Mouse (Mus musculus): ENCODE measurements around the gene Hoxb13.

The Hoxb13 gene

DNA sequence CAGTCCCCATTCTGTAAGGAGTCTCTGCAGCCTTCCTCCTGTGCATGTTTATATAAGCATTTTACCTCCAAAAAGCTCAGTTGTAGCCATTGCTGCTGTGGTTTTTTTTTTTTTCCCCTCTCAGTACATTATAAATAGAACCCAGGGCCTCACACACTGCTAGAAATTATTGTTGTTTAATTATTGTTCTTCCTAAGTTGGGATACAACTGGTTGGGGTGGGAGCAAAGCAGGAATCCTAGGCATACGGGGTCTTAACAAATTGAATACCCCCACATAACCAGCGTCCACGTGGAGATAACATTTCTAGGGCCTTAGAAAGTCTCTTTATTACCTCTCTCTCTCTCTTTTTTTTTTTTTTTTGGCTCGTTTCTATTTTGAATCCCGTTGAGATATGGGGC lies 3.0 kb upstream of the Hoxb13 start:
- 10% methylated on average over 5 of the region's 5 CpGs for WGBS

DNA sequence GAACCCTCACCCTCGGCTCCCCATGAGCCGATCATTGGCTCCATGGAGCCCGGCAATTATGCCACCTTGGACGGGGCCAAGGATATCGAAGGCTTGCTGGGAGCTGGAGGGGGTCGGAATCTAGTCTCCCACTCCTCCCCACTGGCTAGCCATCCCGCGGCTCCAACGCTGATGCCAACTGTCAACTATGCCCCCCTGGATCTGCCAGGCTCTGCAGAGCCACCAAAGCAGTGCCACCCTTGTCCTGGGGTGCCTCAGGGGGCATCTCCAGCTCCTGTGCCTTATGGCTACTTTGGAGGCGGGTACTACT lies 240 bp downstream of the Hoxb13 start:
- 2% methylated on average over 10 of the region's 10 CpGs for WGBS

DNA sequence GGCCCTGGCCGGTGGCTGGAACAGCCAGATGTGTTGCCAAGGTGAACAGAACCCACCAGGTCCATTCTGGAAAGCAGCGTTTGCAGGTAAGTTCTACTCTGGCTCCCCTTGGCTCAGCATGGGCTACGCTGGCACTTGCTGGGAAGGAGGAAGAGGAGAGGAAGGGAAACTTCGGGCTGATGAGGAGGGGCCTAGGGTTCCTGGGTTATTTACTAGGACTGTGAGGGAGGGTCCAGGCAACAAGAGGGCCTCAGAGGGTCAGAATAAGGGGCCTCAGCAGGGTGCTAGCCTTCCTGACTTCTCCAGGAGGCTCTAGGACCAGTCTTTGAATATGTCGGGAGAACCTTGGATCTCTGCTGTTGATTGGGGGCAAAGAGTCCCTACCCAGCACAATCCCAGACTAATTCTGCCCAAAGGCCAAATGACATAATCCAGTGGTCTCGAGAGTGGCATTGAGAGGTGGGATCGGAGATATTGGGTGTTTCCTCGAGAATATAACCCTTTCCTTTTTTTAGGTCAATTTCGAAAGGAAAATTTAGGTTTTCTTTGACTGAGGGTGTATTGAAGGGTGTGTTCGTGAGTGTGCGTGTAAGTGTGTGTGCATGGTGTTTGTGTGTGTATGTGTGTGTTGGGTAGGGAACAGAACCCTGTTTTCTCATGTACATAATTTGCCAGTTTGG lies 985 bp downstream of the Hoxb13 start:
- 10% methylated on average over 11 of the region's 11 CpGs for WGBS

- 3% methylated on average over 20 of the region's 20 CpGs for WGBS
These were observed 1.7 kb downstream of the Hoxb13 start for GRCm38 (mm10) chr11:96195769-96196280.

DNA sequence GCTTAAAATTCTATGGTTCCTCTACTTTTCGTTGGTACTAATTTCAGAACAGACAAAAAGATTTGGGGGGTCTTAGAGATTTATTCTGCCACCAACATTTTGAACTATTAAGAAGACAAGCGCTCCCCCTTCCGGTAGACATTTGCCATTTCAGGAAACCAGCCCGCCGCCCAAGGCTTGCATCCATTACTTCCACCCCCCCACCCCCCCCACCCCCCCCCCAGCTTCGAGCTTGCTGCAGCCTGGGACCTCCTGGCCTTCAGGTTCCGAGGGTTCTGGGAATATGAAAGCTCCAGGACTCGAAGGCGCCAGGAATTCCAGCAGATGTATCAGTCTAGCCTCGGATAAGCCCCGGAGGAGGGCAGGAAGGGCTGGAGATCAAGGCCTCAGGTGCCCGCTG lies 4.5 kb downstream of the Hoxb13 start:
- 4% methylated on average over 12 of the region's 12 CpGs for WGBS

DNA sequence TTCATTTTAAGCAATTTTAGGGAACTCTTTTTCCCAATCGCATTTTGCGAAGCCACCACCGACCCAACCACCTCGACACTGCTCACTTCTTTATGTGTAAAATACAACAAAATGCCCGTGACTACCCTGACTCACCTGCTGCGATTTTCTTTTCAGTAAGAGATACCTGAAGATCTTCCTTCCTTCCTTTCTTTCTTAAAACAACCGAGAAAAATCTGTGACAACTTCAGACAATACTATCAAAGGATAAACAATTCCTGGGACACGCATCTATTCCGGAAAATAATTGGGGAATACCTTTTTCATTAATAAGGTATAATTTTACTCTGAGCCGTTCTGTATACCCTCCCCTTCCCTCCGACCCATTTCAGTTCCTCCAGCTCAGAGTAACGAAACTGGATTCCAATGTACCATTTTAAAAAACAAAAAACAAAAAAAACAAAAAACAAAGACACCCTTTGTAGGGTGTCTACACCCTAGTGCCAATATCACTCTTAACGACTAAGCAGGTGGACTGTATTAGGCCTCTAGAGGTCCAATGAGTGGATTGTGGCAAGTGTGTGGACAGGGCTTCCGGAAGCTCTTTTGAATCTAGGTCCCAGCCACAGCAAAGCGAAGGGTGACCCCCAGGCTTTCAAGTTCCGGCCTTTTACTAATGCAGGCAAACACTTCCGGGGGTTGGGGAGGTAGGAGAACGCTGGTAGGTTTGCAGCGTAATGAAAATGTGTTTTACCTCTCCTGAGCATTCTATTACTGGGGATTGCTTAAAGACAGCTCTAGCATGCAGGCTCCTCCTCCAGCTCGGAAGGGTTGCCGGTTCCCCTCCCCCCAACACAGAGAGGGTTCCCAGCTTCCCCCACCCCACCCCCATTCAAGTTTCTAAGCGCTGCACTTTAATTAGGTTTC lies 5.3 kb downstream of the Hoxb13 start:
- WGBS, result 5% methylated on average over 22 of the region's 22 CpGs

GRCm38 (mm10) chr11:96200183-96200655 lies 6.1 kb downstream of the Hoxb13 start:
- 3% methylated on average over 14 of the region's 14 CpGs for WGBS

- WGBS, result 4% methylated on average over 14 of the region's 14 CpGs
These were observed 8.4 kb downstream of the Hoxb13 start for GRCm38 (mm10) chr11:96202401-96203081.

GRCm38 (mm10) chr11:96203182-96203788 lies 9.2 kb downstream of the Hoxb13 start:
- 3% methylated on average over 37 of the region's 37 CpGs for WGBS

DNA sequence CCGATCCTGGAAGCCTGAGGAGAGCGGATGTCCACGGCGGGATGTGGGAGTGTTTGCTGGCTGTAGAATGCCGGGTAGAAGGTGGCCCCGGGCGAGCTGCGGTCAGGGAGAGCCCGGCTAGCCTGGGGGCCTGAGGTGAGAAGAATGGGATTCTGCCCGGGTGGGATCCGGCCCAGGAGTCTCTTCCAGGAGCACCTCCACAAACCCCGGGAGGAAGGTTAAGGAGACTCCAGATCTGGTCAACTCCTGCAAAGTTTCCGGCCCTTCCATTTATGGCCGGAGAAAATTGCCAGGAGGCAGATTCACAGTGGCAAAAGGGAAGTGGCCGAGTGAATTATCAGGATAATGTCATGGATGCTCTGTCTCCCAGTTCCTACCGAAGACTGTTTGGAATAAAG lies 9.7 kb downstream of the Hoxb13 start:
- 3% methylated on average over 16 of the region's 16 CpGs for WGBS

DNA sequence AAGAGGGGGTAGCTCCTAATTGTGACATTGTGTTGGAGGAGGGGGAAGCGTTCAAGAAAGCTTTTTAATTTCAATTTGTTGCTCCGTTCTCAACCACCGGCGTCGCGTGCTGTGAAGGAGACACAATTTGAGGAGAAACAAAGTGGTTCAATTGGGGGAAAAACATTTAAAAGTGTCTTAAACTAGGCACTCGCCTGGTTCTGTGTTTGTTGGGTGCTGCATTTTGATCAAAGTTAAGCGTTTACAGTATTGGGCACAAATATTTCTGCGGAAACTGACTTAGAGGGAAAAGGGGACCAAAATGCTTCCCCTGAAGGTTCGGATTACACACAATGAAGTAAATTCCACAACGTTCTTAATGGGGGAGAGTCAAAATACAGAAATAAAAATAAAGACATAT lies 10.2 kb downstream of the Hoxb13 start:
- 3% methylated on average over 11 of the region's 11 CpGs for WGBS

GRCm38 (mm10) chr11:96205426-96206131 lies 11.5 kb downstream of the Hoxb13 start:
- 8% methylated on average over 15 of the region's 15 CpGs for WGBS

- 49% methylated on average over 2 of the region's 2 CpGs for WGBS
These were observed 29.7 kb downstream of the Hoxb13 start for GRCm38 (mm10) chr11:96223813-96224212.

DNA sequence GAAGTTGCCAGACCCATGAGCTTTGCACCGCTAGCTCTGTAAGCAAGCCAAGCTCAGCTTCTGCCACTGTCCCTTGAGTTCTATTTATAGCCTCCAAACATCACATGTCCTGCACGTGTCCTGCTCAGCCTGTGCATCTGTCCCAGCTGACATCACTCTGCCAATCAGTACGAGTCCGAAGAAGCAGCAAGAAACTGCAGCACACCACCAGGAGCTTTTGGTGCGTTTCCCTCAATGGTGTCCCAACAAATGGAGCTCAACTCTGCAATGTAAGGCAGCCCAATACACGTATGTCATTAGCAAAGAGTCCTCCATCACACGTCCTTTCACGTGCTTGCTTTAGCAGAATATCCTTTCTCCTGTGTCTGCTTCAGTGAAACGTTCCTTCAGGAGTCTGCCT lies 33.6 kb downstream of the Hoxb13 start:
- 82% methylated on average over 9 of the region's 9 CpGs for WGBS

DNA sequence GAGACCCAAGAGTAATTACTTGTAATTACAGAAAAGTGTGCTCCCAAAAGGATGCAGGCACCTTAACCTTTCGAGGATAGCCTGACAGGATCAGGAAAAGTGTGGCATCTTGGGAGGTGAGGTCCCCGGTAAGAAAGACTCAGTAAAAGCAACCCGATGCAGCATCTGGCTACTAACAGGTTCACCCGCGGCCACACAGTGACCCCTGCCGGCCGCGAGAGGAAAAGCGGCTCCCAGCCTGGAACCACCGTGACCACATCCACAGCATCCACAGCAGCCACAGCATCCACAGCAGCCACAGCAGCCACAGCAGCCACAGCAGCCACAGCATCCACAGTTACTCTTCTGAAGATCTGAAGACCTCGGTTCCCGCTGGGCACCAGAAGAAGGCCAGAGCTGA lies 40.8 kb downstream of the Hoxb13 start:
- 4% methylated on average over 12 of the region's 12 CpGs for WGBS

DNA sequence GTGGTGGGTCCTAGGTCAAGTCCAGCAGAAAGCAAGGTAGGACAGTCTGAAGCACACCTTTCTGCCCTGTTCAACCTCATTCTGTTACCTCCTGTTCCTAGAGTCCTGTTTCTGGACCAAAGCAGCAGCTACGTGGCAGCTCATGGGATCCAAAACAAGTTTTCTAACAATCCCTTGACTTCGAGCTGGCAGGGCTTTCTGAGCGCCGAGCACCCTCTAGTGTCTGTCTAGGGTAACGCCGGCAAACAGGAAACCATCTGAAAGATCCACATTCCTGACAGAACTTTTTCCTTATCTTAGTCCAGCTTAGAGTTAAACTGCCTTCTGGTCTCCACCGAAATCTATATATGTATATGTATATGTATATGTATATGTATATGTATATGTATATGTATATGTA lies 46.1 kb downstream of the Hoxb13 start:
- 3% methylated on average over 7 of the region's 7 CpGs for WGBS
